Mouse (Mus musculus): ENCODE measurements around the gene Uhrf1bp1.

GRCm38 (mm10) chr17:27908206-27908887, 52.1 kb downstream of the Uhrf1bp1 start:
- TF ChIP-seq TCF12 (IDR thresholded peaks at IDR 0.05; ENCODE audit: insufficient read depth, poor library complexity, severe bottlenecking): no peak
- no peak for TF ChIP-seq CEBPB (IDR thresholded peaks at IDR 0.05; ENCODE audit: insufficient read depth, poor library complexity, severe bottlenecking)
- TF ChIP-seq E2F4 (IDR thresholded peaks at IDR 0.05; ENCODE audit: insufficient read depth): no peak

All from myocyte (in vitro differentiated cells).